Mouse (Mus musculus) T-helper 2 cell (primary cell): ENCODE measurements at regions not wholly inside any gene's neighbourhood (a gene's known extent, or its start where the extent isn't known, plus 50 kb on each side); places are given as distances from the start of the nearest gene placed in this dataset.

ENCODE experiments used
- in situ Hi-C: fragments of 300-600 bp; cut with MboI, MseI; formaldehyde crosslinking; loops from one replicate; pipeline ENCODE4 v1.15.1; 2025; ENCODE audit warnings: high pct_unique_total_duplicates

GRCm38 (mm10) chr16:75663871-75664270, 71.2 kb downstream of the Rbm11 start:
- in situ Hi-C loops = no loop called here

DNA sequence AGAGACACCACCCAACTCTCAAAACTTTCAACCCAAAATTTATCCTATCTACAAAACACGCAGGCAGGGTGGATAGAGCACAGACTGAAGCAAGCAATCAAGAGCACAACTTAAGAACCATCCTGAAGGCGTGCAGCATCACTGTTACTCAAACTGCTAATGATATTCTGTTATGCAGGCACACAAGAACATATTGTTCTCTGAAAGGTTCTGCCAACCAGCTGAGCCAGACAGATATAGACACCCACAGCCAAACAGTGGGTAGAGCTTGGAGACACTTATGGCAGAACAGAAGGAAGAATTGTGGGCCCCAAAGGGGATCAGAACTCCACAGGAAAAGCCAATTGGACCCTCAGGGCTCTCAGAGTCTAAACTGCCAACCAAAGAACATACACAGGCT, 74.9 kb downstream of the Rbm11 start:
- in situ Hi-C loops = no loop called here

- in situ Hi-C loops = no loop called here
Measured at GRCm38 (mm10) chr16:75672112-75672511, 79.5 kb downstream of the Rbm11 start.

DNA sequence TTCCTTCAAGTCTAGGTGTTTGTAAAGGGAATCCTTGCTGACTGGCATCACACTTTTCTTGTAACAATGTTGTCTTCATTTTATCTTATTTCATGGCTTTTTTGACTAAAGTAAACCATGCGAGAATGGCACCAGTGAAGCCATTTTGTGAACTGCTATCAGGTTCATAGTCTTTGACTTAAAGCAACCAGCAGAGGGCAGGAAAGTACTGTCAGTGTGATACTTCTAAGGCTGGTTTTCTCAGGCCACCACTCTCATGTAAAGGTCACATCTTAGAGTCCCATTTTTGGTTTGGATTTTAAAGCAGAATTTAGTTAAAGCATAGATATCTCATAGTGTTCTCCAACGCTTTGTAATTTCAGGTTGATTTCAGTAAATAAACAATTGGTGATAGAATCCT, 83.2 kb downstream of the Rbm11 start:
- in situ Hi-C loops = loop anchor here (25.0 kb wide), 1 partner anchor 436 kb away; no protein-coding TSS in a partner anchor

- in situ Hi-C loops = loop anchor here (25.0 kb wide), 1 partner anchor 435 kb away; no protein-coding TSS in a partner anchor
Measured at GRCm38 (mm10) chr16:75677180-75677579, 84.5 kb downstream of the Rbm11 start.
